Mouse (Mus musculus) lung, embryonic 14.5 days (tissue): Measurements from ENCODE around the gene Extl1. TPM values are rescaled to one million over a fixed set of nuclear protein-coding genes. Genes with fewer than 3 reads are reported as not detected.

Experiments
- ATAC-seq: fragments of 200-750 bp; cut with Nextera tagmentation; 2 replicates; pipeline ENCODE4 v1.8.0; 2017; ENCODE audit warnings: mild to moderate bottlenecking, moderate TSS enrichment, moderate library complexity; ENCODE audit not compliant: insufficient read depth
- DNase-seq: peaks from one replicate; pipeline ENCODE4 v3.0.0-alpha.2; 2015
- H3K27ac ChIP-seq: fragments of 300-500 bp; sonication (generic); 2 replicates; pipeline ENCODE4 v1.5.1; 2014; ENCODE audit warnings: low read depth, mild to moderate bottlenecking, moderate library complexity
- H3K27me3 ChIP-seq: fragments of 300-500 bp; sonication (generic); 2 replicates; pipeline ENCODE4 v1.6.1; 2014; ENCODE audit warnings: low read length, control low read depth; ENCODE audit not compliant: insufficient read depth
- H3K36me3 ChIP-seq: fragments of 300-500 bp; sonication (generic); 2 replicates; pipeline ENCODE4 v1.6.1; 2014; ENCODE audit warnings: control low read depth; ENCODE audit not compliant: insufficient read depth
- H3K4me1 ChIP-seq: fragments of 300-500 bp; sonication (generic); 2 replicates; pipeline ENCODE4 v1.6.1; 2014; ENCODE audit warnings: antibody characterized with exemption, control low read depth; ENCODE audit not compliant: insufficient read depth
- H3K4me2 ChIP-seq: fragments of 300-500 bp; sonication (generic); 2 replicates; pipeline ENCODE4 v1.6.1; 2014; ENCODE audit warnings: mild to moderate bottlenecking
- H3K4me3 ChIP-seq: fragments of 300-500 bp; sonication (generic); 2 replicates; pipeline ENCODE4 v1.5.1; 2014; ENCODE audit warnings: low read depth, low read length
- H3K9ac ChIP-seq: fragments of 300-500 bp; sonication (generic); 2 replicates; pipeline ENCODE4 v1.6.1; 2014
- H3K9me3 ChIP-seq: fragments of 300-500 bp; sonication (generic); 2 replicates; pipeline ENCODE4 v1.6.1; 2016; ENCODE audit warnings: low read depth, low read length, control low read depth
- CTCF ChIP-seq: IDR thresholded peaks from 2 replicates; pipeline ENCODE4 v1.5.1; 2016; ENCODE audit warnings: antibody characterized with exemption, low read depth
- WGBS: fragments of 180-500 bp; shearing (Covaris S2); extraction: QIAGEN DNeasy Blood & Tissue Kit; methylation state at CpG from one replicate; pipeline ENCODE4 v1.1.7; 2014; 5-methylcytosine and 5-hydroxymethylcytosine counted together
- polyA plus RNA-seq: library from polyadenylated mRNA; unstranded; fragments of >200 nt; fragmentation: Nextera tagmentation; extraction: Ambion mirVana; gene quantifications from 2 replicates; pipeline ENCODE4 v1.2.1, GENCODE M21; 2014

Gene Extl1
- polyA plus RNA-seq, 1 experiment from 2014 or later, result 3.7 TPM

- DNase-seq (peak; percentile 42), ATAC-seq (no peak)
- Histone ChIP-seq H3K4me3 (no peak overlapping the region), H3K4me2 (no peak overlapping the region), H3K4me1 (no peaks in the 10 kb centered on the region), H3K27me3 (no peaks in the 10 kb centered on the region), H3K9ac (no peak overlapping the region), H3K9me3 (no peaks in the 10 kb centered on the region), H3K27ac (no peak overlapping the region), H3K36me3 (no peaks in the 10 kb centered on the region)
- 37% methylated on average over 5 of the region's 5 CpGs for WGBS
- TF ChIP-seq CTCF, result no peak
Observed at GRCm38 (mm10) chr4:134324655-134325054, 59.0 kb downstream of the Extl1 start.

- Histone ChIP-seq H3K27me3 (no peaks in the 10 kb centered on the region), H3K4me2 (no peak overlapping the region), H3K9me3 (no peaks in the 10 kb centered on the region), H3K27ac (no peak overlapping the region), H3K9ac (no peak overlapping the region), H3K4me3 (no peak overlapping the region), H3K4me1 (no peaks in the 10 kb centered on the region), H3K36me3 (no peaks in the 10 kb centered on the region)
- ATAC-seq (no peak), DNase-seq (no peak)
- WGBS, result 63% methylated on average over 3 of the region's 3 CpGs
- peak; percentile 37; the same call in 1 of the 2 replicates for TF ChIP-seq CTCF
Observed at GRCm38 (mm10) chr4:134321524-134321923, 62.1 kb downstream of the Extl1 start.

GRCm38 (mm10) chr4:134319674-134320073 is 64.0 kb downstream of the Extl1 start:
- no peak overlapping the region for H3K27ac ChIP-seq
- no peaks in the 10 kb centered on the region for H3K4me1 ChIP-seq
- H3K36me3 ChIP-seq, result no peaks in the 10 kb centered on the region
- H3K27me3 ChIP-seq, result no peaks in the 10 kb centered on the region
- no peak overlapping the region for H3K4me2 ChIP-seq
- no peak overlapping the region for H3K4me3 ChIP-seq
- DNase-seq (no peak), ATAC-seq (no peak)
- TF ChIP-seq CTCF, result no peak
- H3K9me3 ChIP-seq, result no peaks in the 10 kb centered on the region
- H3K9ac ChIP-seq, result no peak overlapping the region
- WGBS, result 66% methylated on average over 5 of the region's 5 CpGs

- H3K4me1 ChIP-seq, result no peaks in the 10 kb centered on the region
- H3K27ac ChIP-seq, result no peak overlapping the region
- no peak overlapping the region for H3K4me2 ChIP-seq
- WGBS, result 79% methylated on average over 5 of the region's 5 CpGs
- DNase-seq (no peak), ATAC-seq (no peak)
- no peak for TF ChIP-seq CTCF
- no peak overlapping the region for H3K4me3 ChIP-seq
- H3K9me3 ChIP-seq, result no peaks in the 10 kb centered on the region
- H3K36me3 ChIP-seq, result no peaks in the 10 kb centered on the region
- no peak overlapping the region for H3K9ac ChIP-seq
- H3K27me3 ChIP-seq, result no peaks in the 10 kb centered on the region
Observed at GRCm38 (mm10) chr4:134319074-134319473, 64.6 kb downstream of the Extl1 start.

- Histone ChIP-seq H3K4me3 (no peak overlapping the region), H3K27me3 (no peaks in the 10 kb centered on the region), H3K4me1 (no peaks in the 10 kb centered on the region), H3K4me2 (no peak overlapping the region), H3K36me3 (no peaks in the 10 kb centered on the region), H3K9me3 (peaks cover 4% of the 10 kb centered on the region; the same call in 1 of the 2 replicates), H3K27ac (no peak overlapping the region), H3K9ac (no peak overlapping the region)
- TF ChIP-seq CTCF, result 0 out of 2 replicates have a peak, but pooled peaks have one; percentile 2
- DNase-seq (no peak), ATAC-seq (no peak)
- WGBS, result 48% methylated on average over 16 of the region's 16 CpGs
Observed at GRCm38 (mm10) chr4:134316390-134316789, 67.3 kb downstream of the Extl1 start.

- no peak overlapping the region for H3K4me2 ChIP-seq
- TF ChIP-seq CTCF, result no peak
- H3K9ac ChIP-seq, result no peak overlapping the region
- 51% methylated on average over 9 of the region's 9 CpGs for WGBS
- no peaks in the 10 kb centered on the region for H3K36me3 ChIP-seq
- no peak overlapping the region for H3K4me3 ChIP-seq
- H3K27ac ChIP-seq, result no peak overlapping the region
- ATAC-seq (no peak), DNase-seq (no peak)
- H3K4me1 ChIP-seq, result no peaks in the 10 kb centered on the region
- no peaks in the 10 kb centered on the region for H3K27me3 ChIP-seq
- H3K9me3 ChIP-seq, result peaks cover 4% of the 10 kb centered on the region; the same call in 1 of the 2 replicates
Observed at GRCm38 (mm10) chr4:134315470-134315869, 68.2 kb downstream of the Extl1 start.

GRCm38 (mm10) chr4:134314876-134315275 is 68.8 kb downstream of the Extl1 start, which contains the start of gene Trim63:
TSS of gene Trim63 (plus strand) at chr4:134315120.
- no peak for DNase-seq
- Histone ChIP-seq H3K36me3 (no peaks in the 10 kb centered on the region), H3K9me3 (peaks cover 4% of the 10 kb centered on the region; the same call in 1 of the 2 replicates), H3K4me2 (no peak within 1 kb of the TSS), H3K27ac (no peak within 1 kb of the TSS), H3K27me3 (no peaks in the 10 kb centered on the region), H3K4me1 (no peaks in the 10 kb centered on the region), H3K4me3 (no peak within 1 kb of the TSS), H3K9ac (no peak within 1 kb of the TSS)
- no peak for ATAC-seq
- TF ChIP-seq CTCF, result no peak
- WGBS, result 35% methylated on average over 11 of the region's 11 CpGs
